Mouse (Mus musculus): ENCODE results near the gene Tiparp. TPM values are rescaled to one million over a fixed set of nuclear protein-coding genes. Genes with fewer than 3 reads are reported as not detected.

Tiparp gene
- polyA plus RNA-seq, 1 experiment, result 5.2 TPM

DNA sequence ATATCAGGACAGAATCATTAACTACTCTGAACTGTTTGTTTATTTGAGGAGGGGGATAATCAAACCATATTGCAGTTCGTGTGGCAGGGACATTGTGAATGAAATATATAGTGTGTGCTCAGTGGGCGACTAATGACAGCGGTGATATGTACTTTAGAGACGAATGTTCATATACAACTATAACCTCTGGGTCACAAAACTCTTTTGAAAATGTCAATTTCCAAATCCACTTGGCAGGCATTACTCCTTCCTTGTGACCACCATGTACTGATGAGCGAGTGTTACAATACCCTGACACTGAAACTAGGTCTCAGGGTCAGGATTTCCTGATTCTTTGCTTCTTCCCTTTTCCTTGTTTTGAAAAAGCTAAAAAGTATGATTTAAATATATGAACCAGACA is 22.9 kb downstream of the Tiparp start:
- no peak overlapping the region for H3K4me2 ChIP-seq (ENCODE audit: low read depth)
- no peak overlapping the region for H3K4me3 ChIP-seq
- peaks cover 6% of the 10 kb centered on the region for H3K79me2 ChIP-seq (ENCODE audit: control insufficient read depth, insufficient read depth)
- H3K36me3 ChIP-seq (ENCODE audit: control insufficient read depth, insufficient read depth), result peaks cover 35% of the 10 kb centered on the region
- TF ChIP-seq MYOD1 (IDR thresholded peaks at IDR 0.05; ENCODE audit: control insufficient read depth in 1 of 3, insufficient read length in 2 of 3, low read depth in 2 of 3) (no peak), TCF12 (IDR thresholded peaks at IDR 0.05; ENCODE audit: insufficient read depth, poor library complexity, severe bottlenecking) (no peak), TCF3 (IDR thresholded peaks at IDR 0.05; ENCODE audit: insufficient read length, low read depth) (no peak), MYOG (IDR thresholded peaks at IDR 0.05; ENCODE audit: control insufficient read depth in 1 of 3, insufficient read depth in 1 of 3, insufficient read length in 2 of 3, low read depth in 2 of 3) (no peak)
- H3ac ChIP-seq (ENCODE audit: control insufficient read depth, insufficient read length), result no peak overlapping the region
- no peaks in the 10 kb centered on the region for H3K27me3 ChIP-seq (ENCODE audit: control insufficient read depth, insufficient read depth, insufficient read length)

GRCm38 (mm10) chr3:65554633-65555032 is 26.4 kb downstream of the Tiparp start:
- H3K4me2 ChIP-seq (ENCODE audit: low read depth), result no peak overlapping the region
- peaks cover 26% of the 10 kb centered on the region for H3K36me3 ChIP-seq (ENCODE audit: control insufficient read depth, insufficient read depth)
- peaks cover 5% of the 10 kb centered on the region for H3K79me2 ChIP-seq (ENCODE audit: control insufficient read depth, insufficient read depth)
- no peak overlapping the region for H3K4me3 ChIP-seq
- H3ac ChIP-seq (ENCODE audit: control insufficient read depth, insufficient read length), result no peak overlapping the region
- TF ChIP-seq TCF3 (IDR thresholded peaks at IDR 0.05; ENCODE audit: insufficient read length, low read depth) (no peak), REST (IDR thresholded peaks at IDR 0.05; ENCODE audit: insufficient read depth, insufficient read length) (no peak), SRF (IDR thresholded peaks at IDR 0.05; ENCODE audit: control insufficient read depth, insufficient read length, low read depth) (no peak), CEBPB (IDR thresholded peaks at IDR 0.05; ENCODE audit: insufficient read depth, poor library complexity, severe bottlenecking) (no peak), MYOG (IDR thresholded peaks at IDR 0.05; ENCODE audit: control insufficient read depth in 1 of 3, insufficient read depth in 1 of 3, insufficient read length in 2 of 3, low read depth in 2 of 3) (no peak), POLR2AphosphoS2 (IDR thresholded peaks at IDR 0.05; ENCODE audit: insufficient read length, low read depth) (no peak), MYOD1 (IDR thresholded peaks at IDR 0.05; ENCODE audit: control insufficient read depth in 1 of 3, insufficient read length in 2 of 3, low read depth in 2 of 3) (no peak), TCF12 (IDR thresholded peaks at IDR 0.05; ENCODE audit: insufficient read depth, poor library complexity, severe bottlenecking) (no peak), MAX (IDR thresholded peaks at IDR 0.05; ENCODE audit: low read depth) (no peak), E2F4 (IDR thresholded peaks at IDR 0.05; ENCODE audit: insufficient read depth) (no peak), POLR2A (IDR thresholded peaks at IDR 0.05; ENCODE audit: insufficient read length, low read depth) (no peak), USF1 (IDR thresholded peaks at IDR 0.05; ENCODE audit: low read depth) (no peak)
- no peaks in the 10 kb centered on the region for H3K27me3 ChIP-seq (ENCODE audit: control insufficient read depth, insufficient read depth, insufficient read length)

GRCm38 (mm10) chr3:65558679-65559078 is 30.5 kb downstream of the Tiparp start:
- no peak overlapping the region for H3K4me2 ChIP-seq (ENCODE audit: low read depth)
- TF ChIP-seq POLR2A (IDR thresholded peaks at IDR 0.05; ENCODE audit: insufficient read length, low read depth) (no peak), MAX (IDR thresholded peaks at IDR 0.05; ENCODE audit: low read depth) (no peak), CEBPB (IDR thresholded peaks at IDR 0.05; ENCODE audit: insufficient read depth, poor library complexity, severe bottlenecking) (no peak), USF1 (IDR thresholded peaks at IDR 0.05; ENCODE audit: low read depth) (no peak), MYOG (IDR thresholded peaks at IDR 0.05; ENCODE audit: control insufficient read depth in 1 of 3, insufficient read depth in 1 of 3, insufficient read length in 2 of 3, low read depth in 2 of 3) (no peak), TCF3 (IDR thresholded peaks at IDR 0.05; ENCODE audit: insufficient read length, low read depth) (no peak), E2F4 (IDR thresholded peaks at IDR 0.05; ENCODE audit: insufficient read depth) (no peak), POLR2AphosphoS2 (IDR thresholded peaks at IDR 0.05; ENCODE audit: insufficient read length, low read depth) (no peak), REST (IDR thresholded peaks at IDR 0.05; ENCODE audit: insufficient read depth, insufficient read length) (no peak), SRF (IDR thresholded peaks at IDR 0.05; ENCODE audit: control insufficient read depth, insufficient read length, low read depth) (no peak)
- no peaks in the 10 kb centered on the region for H3K79me2 ChIP-seq (ENCODE audit: control insufficient read depth, insufficient read depth)
- no peak overlapping the region for H3K4me3 ChIP-seq
- H3K27me3 ChIP-seq (ENCODE audit: control insufficient read depth, insufficient read depth, insufficient read length), result no peaks in the 10 kb centered on the region
- peaks cover 7% of the 10 kb centered on the region for H3K36me3 ChIP-seq (ENCODE audit: control insufficient read depth, insufficient read depth)
- H3ac ChIP-seq (ENCODE audit: control insufficient read depth, insufficient read length), result no peak overlapping the region

DNA sequence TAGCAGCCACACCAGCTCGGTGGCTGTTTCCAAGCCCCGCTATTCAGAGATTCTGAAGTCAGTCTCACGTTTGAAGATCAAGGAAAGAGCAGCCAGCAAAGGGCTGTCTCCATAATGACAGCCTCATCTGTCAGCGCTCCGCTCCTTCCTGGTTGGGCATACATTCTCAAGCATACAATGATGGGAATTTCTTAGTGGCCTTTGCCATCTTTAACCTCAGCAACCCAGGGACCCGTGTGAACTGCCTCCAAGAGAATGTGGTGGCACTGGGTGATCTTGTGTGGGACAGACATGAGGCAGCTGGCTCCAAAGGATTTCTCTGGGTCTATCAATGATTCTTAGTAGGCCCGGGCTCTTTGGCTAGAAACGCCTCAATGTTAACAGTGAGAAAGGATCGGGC is 34.0 kb downstream of the Tiparp start:
- Histone ChIP-seq H3K79me2 (ENCODE audit: control insufficient read depth, insufficient read depth) (no peaks in the 10 kb centered on the region), H3K4me3 (no peak overlapping the region), H3K27me3 (ENCODE audit: control insufficient read depth, insufficient read depth, insufficient read length) (no peaks in the 10 kb centered on the region), H3K36me3 (ENCODE audit: control insufficient read depth, insufficient read depth) (no peaks in the 10 kb centered on the region), H3ac (ENCODE audit: control insufficient read depth, insufficient read length) (no peak overlapping the region), H3K4me2 (ENCODE audit: low read depth) (no peak overlapping the region)
- no peak for TF ChIP-seq TCF12 (IDR thresholded peaks at IDR 0.05; ENCODE audit: insufficient read depth, poor library complexity, severe bottlenecking)

- Histone ChIP-seq H3K27me3 (ENCODE audit: control insufficient read depth, insufficient read depth, insufficient read length) (no peaks in the 10 kb centered on the region), H3K4me2 (ENCODE audit: low read depth) (no peak overlapping the region), H3ac (ENCODE audit: control insufficient read depth, insufficient read length) (no peak overlapping the region), H3K4me3 (no peak overlapping the region), H3K36me3 (ENCODE audit: control insufficient read depth, insufficient read depth) (no peaks in the 10 kb centered on the region), H3K79me2 (ENCODE audit: control insufficient read depth, insufficient read depth) (no peaks in the 10 kb centered on the region)
- no peak for TF ChIP-seq POLR2A (IDR thresholded peaks at IDR 0.05; ENCODE audit: insufficient read length, low read depth)
- no peak for TF ChIP-seq E2F4 (IDR thresholded peaks at IDR 0.05; ENCODE audit: insufficient read depth)
- TF ChIP-seq MAX (IDR thresholded peaks at IDR 0.05; ENCODE audit: low read depth), result no peak
Measured at GRCm38 (mm10) chr3:65562694-65563093, 34.5 kb downstream of the Tiparp start.

Measured in myocyte (in vitro differentiated cells).